Mouse (Mus musculus): ENCODE measurements around the gene Klhl12. TPM values are rescaled to one million over a fixed set of nuclear protein-coding genes. Genes with fewer than 3 reads are reported as not detected.
"Not testable (repeated sequence)": the region's sequence is repeated elsewhere in the genome, so short reads cannot be mapped to it uniquely, and the experiment has no call there.

Klhl12 gene
- polyA plus RNA-seq, 1 experiment from 2014 or later: 37.6 TPM

DNA sequence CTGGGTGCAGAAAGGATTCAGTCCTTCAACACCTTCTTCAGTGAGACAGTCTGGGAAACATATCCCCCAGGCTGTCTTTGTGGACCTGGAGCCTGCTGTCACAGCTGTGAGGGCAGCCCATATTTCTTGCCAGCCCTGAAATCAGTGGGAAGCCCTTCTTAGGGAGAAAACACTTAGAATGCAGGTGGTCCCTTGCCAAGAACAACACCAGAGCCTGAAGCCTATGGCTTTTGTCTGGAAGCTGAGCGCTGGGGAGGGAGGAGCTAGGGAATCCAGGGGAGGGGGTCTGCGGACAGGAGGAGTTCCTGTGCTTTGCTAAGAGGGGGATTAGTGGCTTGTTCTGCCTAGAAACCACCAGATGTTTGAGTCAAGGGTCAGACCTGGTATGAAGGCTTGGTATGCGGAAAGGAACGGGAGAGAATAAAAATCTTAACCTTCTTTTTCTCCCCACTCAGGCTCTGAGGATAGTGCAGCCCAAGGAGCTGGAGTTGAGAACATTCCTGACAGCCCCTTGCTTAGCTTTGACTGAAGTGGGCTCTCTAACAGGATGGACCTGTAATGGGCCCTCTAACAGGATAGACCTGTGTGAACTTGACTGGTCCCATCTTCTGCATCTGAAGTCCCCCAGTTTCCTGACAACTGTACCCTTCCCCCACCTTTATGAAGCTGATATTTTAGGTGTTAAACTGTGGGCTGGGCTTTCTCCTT is 61.3 kb downstream of the Klhl12 start:
- no peak for ATAC-seq
- Histone ChIP-seq H3K9ac (ENCODE audit: low read depth, low read length) (no peak overlapping the region), H3K4me2 (ENCODE audit: low read length) (no peak overlapping the region), H3K27ac (ENCODE audit: low read length) (no peak overlapping the region; the same call in 1 of the 2 replicates), H3K36me3 (ENCODE audit: control insufficient read depth, insufficient read depth, low read length) (no peaks in the 10 kb centered on the region), H3K9me3 (replicated peaks; ENCODE audit: control insufficient read depth, low read length, poor library complexity, severe bottlenecking) (no peaks in the 10 kb centered on the region), H3K27me3 (ENCODE audit: control insufficient read depth, insufficient read depth, low read depth, low read length) (0 out of 2 replicates have a peak, but pooled peaks cover 2% of the 10 kb centered on the region), H3K4me3 (ENCODE audit: low read depth, low read length) (no peak overlapping the region), H3K4me1 (ENCODE audit: control insufficient read depth, insufficient read depth, low read length) (no peaks in the 10 kb centered on the region; the same call in 1 of the 2 replicates)
- 8% methylated on average over 4 of the region's 4 CpGs for WGBS

DNA sequence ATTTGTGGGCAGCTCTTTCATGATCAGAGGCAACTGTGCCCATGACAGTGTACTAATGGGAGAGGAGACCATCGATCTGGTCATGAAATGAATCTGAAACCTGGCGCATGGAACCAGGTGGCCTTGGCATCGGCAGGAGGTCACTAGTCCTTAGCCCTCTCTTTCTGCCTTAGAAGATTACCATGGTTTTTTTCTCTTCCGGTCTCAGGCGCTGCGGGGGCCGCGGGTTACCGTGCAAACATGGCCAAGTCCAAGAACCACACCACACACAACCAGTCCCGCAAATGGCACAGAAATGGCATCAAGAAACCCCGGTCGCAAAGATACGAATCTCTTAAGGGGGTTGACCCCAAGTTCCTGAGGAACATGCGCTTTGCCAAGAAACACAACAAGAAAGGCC is 62.5 kb downstream of the Klhl12 start:
- not testable (repeated sequence) for H3K27ac ChIP-seq (ENCODE audit: low read length); H3K4me3 ChIP-seq (ENCODE audit: low read depth, low read length)

DNA sequence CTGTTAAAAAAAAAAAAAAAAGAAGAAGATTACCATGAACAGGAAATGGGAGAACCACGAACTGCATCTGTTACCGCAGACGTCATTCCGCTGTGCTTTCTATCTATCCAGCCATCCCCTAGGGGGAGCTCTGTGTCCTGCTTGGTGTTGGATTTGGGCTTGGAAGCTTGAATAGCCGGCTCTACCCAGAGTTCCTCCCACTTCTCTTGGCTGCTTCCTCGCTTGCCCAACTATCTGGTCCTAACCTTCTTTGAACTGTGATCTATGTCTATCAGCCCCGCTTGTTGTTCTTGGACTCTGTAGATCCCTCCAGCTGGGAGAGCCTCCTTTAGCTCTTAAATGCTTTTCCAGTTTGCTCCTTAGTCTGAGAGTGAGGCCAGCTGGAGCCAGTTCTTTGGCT is 63.3 kb downstream of the Klhl12 start:
- H3K9me3 ChIP-seq (replicated peaks; ENCODE audit: control insufficient read depth, low read length, poor library complexity, severe bottlenecking): no peaks in the 10 kb centered on the region
- no peak overlapping the region for H3K27ac ChIP-seq (ENCODE audit: low read length)
- H3K27me3 ChIP-seq (ENCODE audit: control insufficient read depth, insufficient read depth, low read depth, low read length): no peaks in the 10 kb centered on the region
- H3K4me1 ChIP-seq (ENCODE audit: control insufficient read depth, insufficient read depth, low read length): no peaks in the 10 kb centered on the region
- ATAC-seq: no peak
- H3K4me2 ChIP-seq (ENCODE audit: low read length): no peak overlapping the region
- H3K36me3 ChIP-seq (ENCODE audit: control insufficient read depth, insufficient read depth, low read length): no peaks in the 10 kb centered on the region
- no peak overlapping the region for H3K4me3 ChIP-seq (ENCODE audit: low read depth, low read length)
- 12% methylated on average over 7 of the region's 7 CpGs for WGBS
- H3K9ac ChIP-seq (ENCODE audit: low read depth, low read length): no peak overlapping the region

More for the DNA sequence above, 62.5 kb downstream of the Klhl12 start:
- 99% methylated on average over 11 of the region's 14 CpGs for WGBS
- not testable (repeated sequence) for H3K4me2 ChIP-seq (ENCODE audit: low read length); H3K9me3 ChIP-seq (replicated peaks; ENCODE audit: control insufficient read depth, low read length, poor library complexity, severe bottlenecking); ATAC-seq; H3K4me1 ChIP-seq (ENCODE audit: control insufficient read depth, insufficient read depth, low read length); H3K27me3 ChIP-seq (ENCODE audit: control insufficient read depth, insufficient read depth, low read depth, low read length); H3K36me3 ChIP-seq (ENCODE audit: control insufficient read depth, insufficient read depth, low read length); H3K9ac ChIP-seq (ENCODE audit: low read depth, low read length)

DNA sequence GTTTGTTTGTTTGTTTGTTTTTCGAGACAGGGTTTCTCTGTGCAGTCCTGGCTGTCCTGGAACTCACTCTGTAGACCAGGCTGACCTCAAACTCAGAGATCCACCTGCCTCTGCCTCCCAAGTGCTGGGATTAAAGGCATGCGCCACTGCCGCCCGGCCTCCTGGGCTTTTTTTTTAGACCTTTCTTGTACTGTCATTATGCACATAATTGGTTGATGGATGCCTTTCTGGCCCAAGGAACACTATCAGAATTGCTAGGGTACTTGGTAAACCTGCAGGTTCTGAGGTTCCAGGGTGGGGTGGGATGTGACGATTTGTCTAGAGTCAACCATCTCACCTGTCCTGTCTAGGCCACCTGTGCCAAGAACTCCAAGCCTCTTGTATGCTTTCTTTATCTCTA is 63.9 kb downstream of the Klhl12 start:
- not testable (repeated sequence) for H3K4me3 ChIP-seq (ENCODE audit: low read depth, low read length); H3K36me3 ChIP-seq (ENCODE audit: control insufficient read depth, insufficient read depth, low read length); H3K4me2 ChIP-seq (ENCODE audit: low read length); H3K9me3 ChIP-seq (replicated peaks; ENCODE audit: control insufficient read depth, low read length, poor library complexity, severe bottlenecking); H3K27me3 ChIP-seq (ENCODE audit: control insufficient read depth, insufficient read depth, low read depth, low read length); H3K4me1 ChIP-seq (ENCODE audit: control insufficient read depth, insufficient read depth, low read length); H3K27ac ChIP-seq (ENCODE audit: low read length); ATAC-seq; H3K9ac ChIP-seq (ENCODE audit: low read depth, low read length)
- WGBS: 93% methylated on average over 5 of the region's 5 CpGs

DNA sequence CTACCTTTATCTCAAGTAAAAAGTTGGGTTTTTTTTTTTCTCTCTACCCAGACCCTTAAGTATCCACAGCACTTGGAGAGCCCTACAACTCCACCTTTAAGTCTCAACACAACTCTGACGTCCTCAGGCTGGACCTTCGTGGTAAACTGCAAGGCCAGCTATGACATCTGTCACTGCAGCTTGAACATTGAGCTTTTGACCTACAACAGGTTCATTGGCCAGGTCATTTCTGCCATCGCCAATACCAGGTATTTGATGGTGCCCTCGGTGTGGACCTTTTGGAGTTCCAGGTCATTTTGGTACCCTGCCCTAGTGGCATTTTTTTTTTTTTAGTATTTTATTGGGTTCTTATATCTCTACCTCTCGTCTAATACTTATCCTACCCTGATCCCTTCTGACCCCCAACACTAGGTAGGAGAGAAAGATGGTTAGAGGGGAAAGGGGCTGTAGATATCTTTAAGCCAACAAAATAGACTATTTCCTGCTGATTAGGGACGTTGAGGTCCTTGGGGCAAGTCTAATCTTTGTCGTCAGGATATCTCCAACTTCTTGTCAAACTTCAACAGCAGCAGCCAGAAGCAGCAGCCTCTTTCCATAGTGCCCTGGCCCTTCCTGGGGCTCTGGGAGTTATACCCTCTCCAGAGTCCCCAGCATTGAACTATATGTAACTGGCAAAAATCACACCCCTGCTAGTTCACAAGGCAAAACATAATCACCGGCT is 64.8 kb downstream of the Klhl12 start:
- H3K4me1 ChIP-seq (ENCODE audit: control insufficient read depth, insufficient read depth, low read length): no peaks in the 10 kb centered on the region
- H3K9me3 ChIP-seq (replicated peaks; ENCODE audit: control insufficient read depth, low read length, poor library complexity, severe bottlenecking): no peaks in the 10 kb centered on the region
- H3K27me3 ChIP-seq (ENCODE audit: control insufficient read depth, insufficient read depth, low read depth, low read length): no peaks in the 10 kb centered on the region
- no peak overlapping the region for H3K9ac ChIP-seq (ENCODE audit: low read depth, low read length)
- no peaks in the 10 kb centered on the region for H3K36me3 ChIP-seq (ENCODE audit: control insufficient read depth, insufficient read depth, low read length)
- WGBS: 83% methylated on average over 8 of the region's 8 CpGs
- H3K4me3 ChIP-seq (ENCODE audit: low read depth, low read length): no peak overlapping the region
- no peak overlapping the region for H3K27ac ChIP-seq (ENCODE audit: low read length)
- no peak for ATAC-seq
- H3K4me2 ChIP-seq (ENCODE audit: low read length): no peak overlapping the region

DNA sequence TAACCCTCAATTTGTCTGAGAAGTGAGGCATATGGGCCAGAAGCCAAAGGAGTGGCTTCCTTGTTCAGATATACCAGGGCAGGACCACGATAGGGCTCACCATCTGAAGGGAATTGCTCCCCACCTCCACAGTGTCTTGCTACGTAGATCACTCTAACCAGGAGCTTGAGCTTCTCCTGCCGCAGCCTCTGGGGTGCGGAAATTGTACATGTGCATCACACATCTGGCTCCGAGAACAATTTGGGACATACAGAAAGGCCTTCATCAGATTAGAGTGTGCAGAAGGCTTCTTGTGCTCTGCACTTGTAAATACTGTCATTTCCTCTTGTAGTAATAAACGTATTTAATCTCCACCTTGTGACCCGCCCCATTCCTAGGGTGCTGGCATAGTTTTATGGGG is 65.8 kb downstream of the Klhl12 start:
- no peaks in the 10 kb centered on the region for H3K9me3 ChIP-seq (replicated peaks; ENCODE audit: control insufficient read depth, low read length, poor library complexity, severe bottlenecking)
- no peaks in the 10 kb centered on the region for H3K4me1 ChIP-seq (ENCODE audit: control insufficient read depth, insufficient read depth, low read length)
- WGBS: 82% methylated on average over 7 of the region's 7 CpGs
- H3K27ac ChIP-seq (ENCODE audit: low read length): no peak overlapping the region
- no peak overlapping the region for H3K9ac ChIP-seq (ENCODE audit: low read depth, low read length)
- H3K36me3 ChIP-seq (ENCODE audit: control insufficient read depth, insufficient read depth, low read length): no peaks in the 10 kb centered on the region
- ATAC-seq: no peak
- H3K27me3 ChIP-seq (ENCODE audit: control insufficient read depth, insufficient read depth, low read depth, low read length): no peaks in the 10 kb centered on the region
- no peak overlapping the region for H3K4me2 ChIP-seq (ENCODE audit: low read length)
- no peak overlapping the region for H3K4me3 ChIP-seq (ENCODE audit: low read depth, low read length)

DNA sequence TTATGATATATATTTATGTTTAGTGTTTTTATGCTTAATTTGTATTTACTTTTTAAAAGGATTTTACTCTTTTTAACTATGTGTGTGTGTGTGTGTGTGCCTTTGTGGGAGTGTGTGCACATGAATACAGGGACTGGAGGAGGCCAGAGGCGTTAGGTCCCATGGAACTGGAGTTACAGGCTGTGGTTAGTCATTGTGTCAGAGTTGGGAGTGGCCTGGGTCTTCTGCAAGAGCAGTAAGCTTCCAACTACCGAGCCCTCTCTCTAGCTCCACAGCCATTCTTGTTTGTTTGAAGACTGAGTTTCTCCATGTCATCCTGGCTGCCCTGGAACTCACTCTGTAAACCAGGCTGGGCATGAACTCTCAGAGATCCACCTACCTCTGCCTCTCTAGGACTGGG is 67.0 kb downstream of the Klhl12 start:
- no peak overlapping the region for H3K9ac ChIP-seq (ENCODE audit: low read depth, low read length)
- no peak overlapping the region for H3K4me2 ChIP-seq (ENCODE audit: low read length)

DNA sequence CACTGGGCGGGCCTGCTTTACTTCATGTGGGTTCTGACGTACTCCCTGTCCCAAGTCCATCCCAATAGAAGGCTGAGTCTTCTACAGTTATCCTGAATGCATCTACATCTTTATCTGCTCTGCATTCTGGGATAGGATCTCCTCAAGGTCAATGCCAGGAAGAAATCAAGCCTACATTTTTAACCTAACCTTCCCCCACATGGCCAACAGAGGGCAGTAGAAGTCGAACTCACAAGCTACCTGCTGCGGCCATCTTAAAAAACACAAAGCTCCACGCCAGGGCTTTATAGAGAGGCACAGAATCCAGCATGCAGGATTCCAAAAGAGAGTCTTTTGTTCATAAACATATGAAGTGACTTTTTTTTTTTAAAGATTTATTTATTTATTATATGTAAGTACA is 69.1 kb downstream of the Klhl12 start:
- no peaks in the 10 kb centered on the region for H3K9me3 ChIP-seq (replicated peaks; ENCODE audit: control insufficient read depth, low read length, poor library complexity, severe bottlenecking)
- H3K27me3 ChIP-seq (ENCODE audit: control insufficient read depth, insufficient read depth, low read depth, low read length): no peaks in the 10 kb centered on the region
- no peaks in the 10 kb centered on the region for H3K36me3 ChIP-seq (ENCODE audit: control insufficient read depth, insufficient read depth, low read length)
- no peak overlapping the region for H3K27ac ChIP-seq (ENCODE audit: low read length)
- no peak overlapping the region for H3K4me3 ChIP-seq (ENCODE audit: low read depth, low read length)
- 74% methylated on average over 5 of the region's 5 CpGs for WGBS
- H3K4me1 ChIP-seq (ENCODE audit: control insufficient read depth, insufficient read depth, low read length): no peaks in the 10 kb centered on the region
- no peak overlapping the region for H3K4me2 ChIP-seq (ENCODE audit: low read length)
- H3K9ac ChIP-seq (ENCODE audit: low read depth, low read length): no peak overlapping the region
- ATAC-seq: no peak

More for the DNA sequence above, 67.0 kb downstream of the Klhl12 start:
- Histone ChIP-seq H3K9me3 (replicated peaks; ENCODE audit: control insufficient read depth, low read length, poor library complexity, severe bottlenecking) (no peaks in the 10 kb centered on the region), H3K36me3 (ENCODE audit: control insufficient read depth, insufficient read depth, low read length) (no peaks in the 10 kb centered on the region), H3K4me3 (ENCODE audit: low read depth, low read length) (no peak overlapping the region), H3K27ac (ENCODE audit: low read length) (no peak overlapping the region), H3K27me3 (ENCODE audit: control insufficient read depth, insufficient read depth, low read depth, low read length) (no peaks in the 10 kb centered on the region), H3K4me1 (ENCODE audit: control insufficient read depth, insufficient read depth, low read length) (no peaks in the 10 kb centered on the region)
- no peak for ATAC-seq
- 60% methylated on average over 2 of the region's 2 CpGs for WGBS

DNA sequence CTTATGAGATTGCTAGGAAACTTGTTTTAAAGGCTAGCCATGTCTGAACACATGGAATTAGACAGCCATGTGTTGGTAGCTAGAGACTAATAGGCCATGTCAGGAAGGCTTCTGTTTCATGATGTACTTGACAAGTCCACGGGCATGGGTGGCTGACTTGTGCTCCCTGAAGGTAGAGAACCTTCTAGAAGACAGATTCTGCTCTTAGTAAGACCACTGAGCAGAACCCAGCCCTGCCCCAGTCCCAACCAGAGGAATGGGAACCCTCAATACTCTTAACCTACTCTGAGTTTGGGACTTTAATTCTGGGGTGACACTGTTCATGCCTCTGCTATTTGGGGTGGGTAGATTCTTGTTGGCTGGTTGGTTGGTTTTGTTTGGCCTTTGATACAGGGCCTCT is 69.7 kb downstream of the Klhl12 start:
- WGBS: 96% methylated on average over 1 of the region's 1 CpGs

More for the DNA sequence above, 69.7 kb downstream of the Klhl12 start:
- Histone ChIP-seq H3K4me2 (ENCODE audit: low read length) (no peak overlapping the region), H3K9me3 (replicated peaks; ENCODE audit: control insufficient read depth, low read length, poor library complexity, severe bottlenecking) (no peaks in the 10 kb centered on the region), H3K27ac (ENCODE audit: low read length) (no peak overlapping the region), H3K4me1 (ENCODE audit: control insufficient read depth, insufficient read depth, low read length) (no peaks in the 10 kb centered on the region), H3K9ac (ENCODE audit: low read depth, low read length) (no peak overlapping the region), H3K36me3 (ENCODE audit: control insufficient read depth, insufficient read depth, low read length) (no peaks in the 10 kb centered on the region), H3K4me3 (ENCODE audit: low read depth, low read length) (no peak overlapping the region), H3K27me3 (ENCODE audit: control insufficient read depth, insufficient read depth, low read depth, low read length) (no peaks in the 10 kb centered on the region)
- ATAC-seq: no peak

All from midbrain, embryonic 16.5 days (tissue).